ENCODE assay signal across 30 mouse cellular contexts in genomic region chr19:58747498-58748000, GRCm38 (mm10). TPM values are rescaled to one million over a fixed set of nuclear protein-coding genes. Genes with fewer than 3 reads are reported as not detected.
"Had no signal": no experiment of that assay in that cellular context is flagged by ENCODE, and none has a peak within 500 bp of the region (broad histone marks: within the 10 kb centered on the region; RNA-seq: fewer than 3 reads in every experiment).

No protein-coding gene starts in this region.

- ATAC-seq: liver, postnatal 0 days; lung, postnatal 0 days; midbrain, embryonic 13.5 days; midbrain, embryonic 16.5 days had no signal

- H3K9me3 ChIP-seq: limb, embryonic 12.5 days; limb, embryonic 15.5 days; midbrain, embryonic 13.5 days had no signal

- H3K27me3 ChIP-seq: limb, embryonic 12.5 days; limb, embryonic 15.5 days; midbrain, embryonic 13.5 days had no signal

- H3K27ac ChIP-seq: limb, embryonic 12.5 days; limb, embryonic 15.5 days; liver, embryonic 14.5 days; macrophage; midbrain, embryonic 13.5 days had no signal

- H3K4me3 ChIP-seq: limb, embryonic 12.5 days; limb, embryonic 15.5 days; midbrain, embryonic 13.5 days; myocyte had no signal

- H3K4me1 ChIP-seq: limb, embryonic 12.5 days; limb, embryonic 15.5 days; midbrain, embryonic 13.5 days had no signal

- H3K36me3 ChIP-seq: limb, embryonic 12.5 days; limb, embryonic 15.5 days; midbrain, embryonic 13.5 days had no signal

- H3K9ac ChIP-seq: limb, embryonic 12.5 days; limb, embryonic 15.5 days; liver, embryonic 14.5 days; liver, postnatal 0 days; lung, embryonic 14.5 days; midbrain, embryonic 13.5 days had no signal

- H3K4me2 ChIP-seq: limb, embryonic 12.5 days; limb, embryonic 15.5 days; liver, embryonic 11.5 days; lung, embryonic 14.5 days; midbrain, embryonic 13.5 days had no signal

- DNase-seq: kidney, adult 11 months; kidney, adult 9 months; kidney, postnatal 14 days; kidney, postnatal 4 days; liver, postnatal 0 days; lung, embryonic 14.5 days; right cerebral cortex, postnatal 14 days; right cerebral cortex, postnatal 4 days; spleen, adult 18-20 months; thymus, adult 2 months; thymus, postnatal 14 days; thymus, postnatal 4 days had no signal

RNA-seq across cellular contexts. Expression of gene Pnliprp2, which starts 12.0 kb away (rescaled TPM):
- total RNA-seq: layer of hippocampus, postnatal 25 days; left cerebral cortex, adult 18-20 months; left cerebral cortex, postnatal 25 days; megakaryocyte, adult 5-6 weeks; monocyte, adult 5-6 weeks had no signal
- polyA plus RNA-seq: liver, postnatal 0 days; macrophage; midbrain, embryonic 16.5 days; myocyte; neural tube, embryonic 11.5 days; neural tube, embryonic 14.5 days; thymus, adult 2 months had no signal

RNA-seq across cellular contexts. Expression of gene Pnliprp1, which starts 18.9 kb away (rescaled TPM):
- total RNA-seq: layer of hippocampus, adult 18-20 months; layer of hippocampus, postnatal 25 days; left cerebral cortex, adult 18-20 months; left cerebral cortex, postnatal 25 days; megakaryocyte, adult 5-6 weeks; monocyte, adult 5-6 weeks had no signal
- polyA plus RNA-seq: limb, embryonic 12.5 days; macrophage; myocyte; neural tube, embryonic 11.5 days; neural tube, embryonic 14.5 days had no signal

RNA-seq across cellular contexts. Expression of gene 1700019N19Rik, which starts 46.7 kb away (rescaled TPM):
- total RNA-seq: layer of hippocampus, postnatal 25 days; megakaryocyte, adult 5-6 weeks; monocyte, adult 5-6 weeks had no signal
- polyA plus RNA-seq: kidney, embryonic 16.5 days; limb, embryonic 12.5 days; limb, embryonic 15.5 days; liver, embryonic 14.5 days; liver, postnatal 0 days; lung, embryonic 14.5 days; lung, postnatal 0 days; macrophage; midbrain, embryonic 13.5 days; midbrain, embryonic 16.5 days; myocyte; neural tube, embryonic 11.5 days; neural tube, embryonic 14.5 days had no signal
